Mouse (Mus musculus) lung, postnatal 0 days (tissue): ENCODE measurements around the gene Crb2. TPM values are rescaled to one million over a fixed set of nuclear protein-coding genes. Genes with fewer than 3 reads are reported as not detected.
A peak's percentile ranks its signal among the peaks of the same experiment; 100 is the strongest.

Source experiments
- ATAC-seq: fragments of 200-750 bp; cut with Nextera tagmentation; 2 replicates; pipeline ENCODE4 v1.8.0; 2017; ENCODE audit warnings: moderate library complexity
- DNase-seq: peaks from one replicate; pipeline ENCODE4 v3.0.0-alpha.2; 2016; ENCODE audit warnings: low spot score
- H3K27ac ChIP-seq: fragments of 300-500 bp; sonication (generic); 2 replicates; pipeline ENCODE4 v1.5.1; 2014; ENCODE audit warnings: antibody characterized with exemption, mild to moderate bottlenecking, low read length, mixed read lengths
- H3K27me3 ChIP-seq: fragments of 300-500 bp; sonication (generic); replicated peaks from 2 replicates; pipeline ENCODE4 v1.6.1; 2014; ENCODE audit warnings: low read length, mixed read lengths; ENCODE audit not compliant: insufficient read depth
- H3K36me3 ChIP-seq: fragments of 300-500 bp; sonication (generic); 2 replicates; pipeline ENCODE4 v1.6.1; 2014; ENCODE audit warnings: low read length, mixed read lengths; ENCODE audit not compliant: insufficient read depth
- H3K4me1 ChIP-seq: fragments of 300-500 bp; sonication (generic); 2 replicates; pipeline ENCODE4 v1.6.1; 2014; ENCODE audit warnings: antibody characterized with exemption, low read depth, low read length, mixed read lengths; ENCODE audit not compliant: insufficient read depth
- H3K4me2 ChIP-seq: fragments of 300-500 bp; sonication (generic); replicated peaks from 2 replicates; pipeline ENCODE4 v1.6.1; 2014; ENCODE audit warnings: low read depth, mild to moderate bottlenecking, low read length, moderate library complexity, mixed read lengths
- H3K4me3 ChIP-seq: fragments of 300-500 bp; sonication (generic); 2 replicates; pipeline ENCODE4 v1.5.1; 2014; ENCODE audit warnings: low read depth, low read length
- H3K9ac ChIP-seq: fragments of 300-500 bp; sonication (generic); replicated peaks from 2 replicates; pipeline ENCODE4 v1.6.1; 2014; ENCODE audit warnings: low read depth, mild to moderate bottlenecking
- H3K9me3 ChIP-seq: fragments of 300-500 bp; sonication (generic); 2 replicates; pipeline ENCODE4 v1.6.1; 2016; ENCODE audit warnings: low read length, mixed read lengths
- CTCF ChIP-seq: IDR thresholded peaks from 2 replicates; pipeline ENCODE4 v1.5.1; 2016; ENCODE audit warnings: antibody characterized with exemption, mild to moderate bottlenecking
- EP300 ChIP-seq: IDR thresholded peaks from 2 replicates; pipeline ENCODE4 v1.6.1; 2016; ENCODE audit warnings: antibody characterized with exemption, mild to moderate bottlenecking, control low read depth
- WGBS: fragments of 180-500 bp; shearing (Covaris S2); extraction: QIAGEN DNeasy Blood & Tissue Kit; methylation state at CpG from one replicate; pipeline ENCODE4 v1.1.7; 2014; 5-methylcytosine and 5-hydroxymethylcytosine counted together
- polyA plus RNA-seq: library from polyadenylated mRNA; unstranded; fragments of >200 nt; fragmentation: Nextera tagmentation; extraction: Ambion mirVana; gene quantifications from 2 replicates; pipeline ENCODE4 v1.2.1, GENCODE M21; 2015

Gene Crb2
- polyA plus RNA-seq, 1 experiment from 2014 or later = 0.39 TPM

DNA sequence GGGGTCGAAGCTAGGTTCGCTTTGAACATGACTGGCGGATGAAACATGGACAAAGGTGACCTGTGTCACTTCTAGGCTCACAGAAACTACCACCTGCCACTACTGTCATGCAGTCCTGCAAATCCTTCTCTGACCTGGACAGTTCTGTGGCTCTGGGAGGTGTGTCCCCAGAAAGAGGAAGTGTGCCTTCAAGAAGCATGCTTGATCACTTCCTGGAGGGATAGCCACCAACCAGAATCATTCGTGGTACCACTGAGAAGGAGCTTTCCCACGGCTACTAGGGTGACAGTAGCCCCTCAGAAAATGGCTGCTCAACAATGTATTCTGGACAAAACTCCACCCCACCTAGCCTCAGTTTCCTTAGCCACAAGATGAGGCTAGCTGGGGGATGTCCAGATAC, 19.0 kb upstream of the Crb2 start:
- Histone ChIP-seq H3K4me1 (0 out of 2 replicates have a peak, but pooled peaks cover 3% of the 10 kb centered on the region), H3K9ac (no peak overlapping the region), H3K27me3 (no peaks in the 10 kb centered on the region), H3K4me3 (no peak overlapping the region), H3K4me2 (no peak overlapping the region), H3K9me3 (no peaks in the 10 kb centered on the region), H3K36me3 (no peaks in the 10 kb centered on the region), H3K27ac (no peak overlapping the region)
- TF ChIP-seq EP300 = no peak
- no peak for TF ChIP-seq CTCF
- 71% methylated on average over 5 of the region's 5 CpGs for WGBS
- DNase-seq = no peak
- ATAC-seq = no peak

DNA sequence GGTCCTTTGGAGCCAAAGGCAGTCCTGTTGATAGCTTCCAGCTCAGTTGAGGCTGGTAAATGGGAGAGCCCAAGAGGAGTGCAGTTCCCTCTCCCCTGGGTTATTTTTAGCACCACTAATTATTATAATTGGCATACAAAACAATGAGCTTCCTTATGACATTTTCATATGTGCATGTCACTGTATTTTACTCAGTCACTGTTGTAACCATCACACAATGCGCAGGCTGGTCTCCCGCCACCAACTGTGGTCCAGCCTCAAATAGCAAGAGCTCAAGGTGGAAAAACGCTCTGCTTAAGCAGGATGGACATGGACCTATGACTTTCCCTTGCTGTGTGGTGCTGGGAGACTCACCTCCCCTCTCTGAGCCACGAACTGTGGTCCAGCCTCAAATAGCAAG, 18.3 kb upstream of the Crb2 start:
- Histone ChIP-seq H3K4me3 (no peak overlapping the region), H3K4me2 (no peak overlapping the region), H3K27me3 (no peaks in the 10 kb centered on the region), H3K9ac (no peak overlapping the region), H3K9me3 (no peaks in the 10 kb centered on the region), H3K4me1 (0 out of 2 replicates have a peak, but pooled peaks cover 3% of the 10 kb centered on the region), H3K36me3 (no peaks in the 10 kb centered on the region), H3K27ac (no peak overlapping the region)
- ATAC-seq (no peak), DNase-seq (no peak)
- TF ChIP-seq CTCF (no peak), EP300 (no peak)
- 85% methylated on average over 4 of the region's 4 CpGs for WGBS

DNA sequence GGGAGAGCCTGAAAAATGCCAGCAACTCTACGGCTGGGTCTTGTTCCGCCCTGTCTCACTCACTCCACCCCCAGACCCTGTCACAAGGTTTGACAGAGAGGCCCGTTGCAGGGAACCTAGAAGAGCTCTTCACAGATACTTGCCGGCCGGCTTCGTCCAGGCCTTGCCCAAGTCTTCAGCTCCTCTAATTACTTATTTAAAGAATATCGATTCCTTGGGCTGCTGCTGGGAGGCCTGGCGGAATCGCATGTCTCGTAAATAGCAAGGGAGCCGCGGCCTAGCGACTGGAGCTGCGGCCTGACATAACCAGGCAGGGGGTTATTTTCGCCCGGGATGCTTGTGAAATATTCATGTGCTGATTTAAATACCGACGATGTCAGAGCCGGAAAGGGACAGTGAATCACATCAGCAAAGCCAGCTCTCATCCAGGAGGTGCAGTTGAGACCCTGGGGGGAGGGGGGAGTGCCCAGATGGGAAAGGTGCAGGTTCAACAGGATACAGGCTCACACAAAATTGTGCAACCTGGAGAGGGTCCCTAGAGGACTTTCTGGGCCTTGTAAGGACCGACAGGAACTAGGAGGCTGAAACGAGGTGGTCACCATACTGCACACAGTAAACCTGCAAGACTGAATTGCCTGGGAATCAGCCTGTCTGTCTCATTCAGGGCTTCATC, 17.6 kb upstream of the Crb2 start:
- Histone ChIP-seq H3K36me3 (no peaks in the 10 kb centered on the region), H3K27ac (no peak overlapping the region), H3K4me2 (peak overlapping the region; percentile 37), H3K27me3 (no peaks in the 10 kb centered on the region), H3K4me3 (no peak overlapping the region), H3K9me3 (no peaks in the 10 kb centered on the region), H3K9ac (no peak overlapping the region), H3K4me1 (0 out of 2 replicates have a peak, but pooled peaks cover 3% of the 10 kb centered on the region)
- DNase-seq (peak; percentile 60), ATAC-seq (peak; percentile 73)
- WGBS = 21% methylated on average over 21 of the region's 21 CpGs
- no peak for TF ChIP-seq CTCF
- no peak for TF ChIP-seq EP300

DNA sequence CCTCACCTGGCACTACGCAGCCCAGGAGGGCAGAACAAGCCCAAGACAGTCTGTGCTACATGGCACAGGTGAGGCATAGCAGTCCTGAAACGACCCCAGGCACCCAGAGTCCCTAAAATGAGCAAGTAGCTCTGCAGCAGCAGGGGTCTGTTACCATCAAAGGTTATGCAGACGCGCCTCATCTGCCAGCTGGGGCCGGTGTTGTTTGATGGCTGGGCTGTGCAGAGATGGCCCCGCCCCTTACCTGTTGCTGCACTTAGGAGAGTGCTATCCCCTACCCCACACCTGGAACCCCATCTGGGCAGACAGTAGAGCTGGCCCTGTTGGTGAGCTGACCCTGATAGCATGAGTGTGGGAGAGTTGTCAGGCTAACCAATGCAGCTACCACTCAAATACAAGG, 15.4 kb upstream of the Crb2 start:
- no peak for ATAC-seq
- H3K9me3 ChIP-seq = no peaks in the 10 kb centered on the region

DNA sequence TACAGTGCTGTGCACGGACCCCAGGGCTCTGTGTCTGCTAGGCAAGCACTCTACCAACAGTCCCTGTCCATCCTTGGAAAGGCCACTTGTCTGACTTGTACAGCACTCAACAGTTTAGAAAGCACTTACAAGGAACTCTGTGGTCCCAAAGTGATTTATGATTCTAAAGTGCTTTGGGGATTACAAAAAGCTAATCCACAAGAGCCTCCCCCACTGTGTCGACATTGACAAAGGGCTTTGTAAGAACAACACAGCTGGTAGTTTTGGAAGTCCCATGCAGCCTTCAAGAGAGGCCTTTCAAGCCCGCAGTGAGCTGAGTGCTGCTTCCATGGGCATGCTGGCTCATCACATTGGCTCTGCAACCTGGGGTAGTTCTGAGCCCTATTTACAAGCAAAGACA, 12.4 kb upstream of the Crb2 start:
- Histone ChIP-seq H3K4me1 (peaks cover 11% of the 10 kb centered on the region; the same call in 1 of the 2 replicates), H3K4me2 (no peak overlapping the region), H3K36me3 (no peaks in the 10 kb centered on the region), H3K27me3 (no peaks in the 10 kb centered on the region), H3K9me3 (no peaks in the 10 kb centered on the region), H3K9ac (no peak overlapping the region), H3K27ac (no peak overlapping the region), H3K4me3 (no peak overlapping the region)
- TF ChIP-seq EP300 (no peak), CTCF (no peak)
- WGBS = 35% methylated on average over 3 of the region's 3 CpGs
- ATAC-seq = no peak
- no peak for DNase-seq

More for the DNA sequence above, 15.4 kb upstream of the Crb2 start:
- H3K27ac ChIP-seq = no peak overlapping the region
- no peaks in the 10 kb centered on the region for H3K36me3 ChIP-seq
- 0 out of 2 replicates have a peak, but pooled peaks cover 3% of the 10 kb centered on the region for H3K4me1 ChIP-seq
- no peak for DNase-seq
- H3K27me3 ChIP-seq = no peaks in the 10 kb centered on the region
- no peak overlapping the region for H3K4me3 ChIP-seq
- TF ChIP-seq EP300 (no peak), CTCF (no peak)
- H3K4me2 ChIP-seq = no peak overlapping the region
- H3K9ac ChIP-seq = no peak overlapping the region
- WGBS = 59% methylated on average over 6 of the region's 6 CpGs

DNA sequence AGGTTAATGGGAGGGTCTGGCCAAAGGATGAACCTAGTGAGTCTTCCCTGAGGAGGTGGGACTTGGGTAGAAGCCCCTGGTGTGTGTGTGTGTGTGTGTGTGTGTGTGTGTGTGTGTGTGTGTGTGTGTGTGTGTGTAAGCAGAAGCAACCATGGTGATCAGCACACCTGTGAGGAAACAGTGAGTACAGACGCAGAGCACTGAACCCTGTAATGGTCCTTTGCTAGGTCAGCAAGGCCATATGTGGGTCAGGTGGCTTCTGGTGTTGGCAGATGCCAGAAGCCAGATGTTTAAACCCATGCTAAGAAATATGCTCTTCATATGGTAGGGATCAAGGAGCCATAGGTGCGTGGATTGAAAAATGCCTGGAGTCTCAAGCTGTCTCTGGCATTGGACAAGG, 11.5 kb upstream of the Crb2 start:
- Histone ChIP-seq H3K9ac (no peak overlapping the region), H3K4me2 (no peak overlapping the region), H3K27ac (no peak overlapping the region), H3K36me3 (no peaks in the 10 kb centered on the region), H3K4me3 (no peak overlapping the region), H3K27me3 (no peaks in the 10 kb centered on the region), H3K9me3 (no peaks in the 10 kb centered on the region), H3K4me1 (peaks cover 11% of the 10 kb centered on the region; the same call in 1 of the 2 replicates)
- no peak for TF ChIP-seq CTCF
- TF ChIP-seq EP300 = no peak
- DNase-seq (no peak), ATAC-seq (no peak)
- whole genome bisulfite sequencing = 94% methylated on average over 2 of the region's 2 CpGs
